Mouse (Mus musculus) naive thymus-derived CD4-positive, alpha-beta T cell, adult 2 months (primary cell): ENCODE data around the gene Inha.

ENCODE experiments used
- DNase-seq: peaks from one replicate; pipeline ENCODE4 v3.0.0-alpha.2; 2011; ENCODE audit warnings: low read depth

Inha gene

DNA sequence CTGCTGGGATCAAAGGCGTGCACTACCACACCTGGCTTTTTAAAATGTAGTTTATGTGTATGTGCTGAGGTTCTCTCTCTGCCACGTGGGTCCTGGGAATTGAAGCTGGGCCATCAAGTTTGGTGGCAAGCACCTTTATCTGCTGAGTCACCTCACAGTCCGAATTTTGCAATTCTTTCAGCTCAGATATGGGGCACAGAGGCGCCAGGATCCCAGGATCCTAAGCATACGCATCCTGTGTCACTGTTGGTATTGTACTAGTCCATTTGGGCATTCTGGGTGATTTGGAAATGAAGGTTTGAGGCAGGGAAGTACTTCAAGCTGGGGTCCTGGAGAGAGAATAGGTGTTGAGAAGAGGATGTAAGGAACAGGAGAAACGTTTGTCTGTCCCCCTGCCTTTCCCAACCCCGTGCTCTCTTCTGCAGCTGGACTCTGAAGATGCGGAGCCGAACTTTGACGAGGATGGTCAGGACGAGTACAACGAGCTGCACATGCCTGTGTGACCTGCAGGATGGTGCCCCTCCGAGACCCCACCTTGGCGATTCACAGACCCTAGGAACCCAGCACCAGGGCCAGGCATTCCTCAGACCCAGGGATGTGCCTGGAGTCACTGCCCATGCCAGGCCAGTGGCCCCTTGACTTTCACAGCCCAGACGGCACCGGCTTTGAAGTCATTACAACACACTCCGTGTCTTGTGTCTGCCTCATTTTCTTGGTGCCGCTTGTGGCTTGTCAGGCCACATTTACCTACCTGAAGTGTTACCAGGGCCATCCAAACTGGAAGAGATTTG lies 51.7 kb downstream of the Inha start:
- DNase-seq, result no peak

- DNase-seq, result peak; percentile 77
Observed at GRCm38 (mm10) chr1:75559212-75559925, 52.5 kb downstream of the Inha start.
